Mouse (Mus musculus) C2C12 (cell line): ENCODE results near the gene Tbc1d1. TPM values are rescaled to one million over a fixed set of nuclear protein-coding genes. Genes with fewer than 3 reads are reported as not detected.

ENCODE experiments used
- H3K27me3 ChIP-seq: one replicate; pipeline ENCODE4 v1.6.1; 2011; ENCODE audit not compliant: control insufficient read depth, insufficient read depth, insufficient read length
- H3K36me3 ChIP-seq: one replicate; pipeline ENCODE4 v1.6.1; 2011; ENCODE audit not compliant: control insufficient read depth, insufficient read depth
- H3K4me3 ChIP-seq: one replicate; pipeline ENCODE4 v1.5.1; 2011; ENCODE audit warnings: mild to moderate bottlenecking, control low read depth; ENCODE audit not compliant: poor library complexity, insufficient read depth, severe bottlenecking
- H3K79me2 ChIP-seq: one replicate; pipeline ENCODE4 v1.6.1; 2011; ENCODE audit not compliant: control insufficient read depth, insufficient read depth
- H3K79me3 ChIP-seq: one replicate; pipeline ENCODE4 v1.6.1; 2011; ENCODE audit warnings: low read depth, control low read depth
- H3ac ChIP-seq: one replicate; pipeline ENCODE3; 2011; ENCODE audit warnings: low read depth; ENCODE audit not compliant: control insufficient read depth, insufficient read length
- CEBPB ChIP-seq: IDR thresholded peaks from one replicate; pipeline ENCODE4 v1.6.1; 2011; ENCODE audit warnings: low read depth, mild to moderate bottlenecking, control low read depth, moderate library complexity
- CTCF ChIP-seq: IDR thresholded peaks from one replicate; pipeline ENCODE4 v1.5.1; 2011; ENCODE audit not compliant: control insufficient read depth, insufficient read depth, insufficient read length
- FOSL1 ChIP-seq: IDR thresholded peaks from one replicate; pipeline ENCODE4 v1.8.0; 2011; ENCODE audit warnings: mild to moderate bottlenecking, low read length; ENCODE audit not compliant: poor library complexity, insufficient read depth, severe bottlenecking
- MAX ChIP-seq: IDR thresholded peaks from one replicate; pipeline ENCODE4 v1.6.1; 2011; ENCODE audit warnings: mild to moderate bottlenecking, control low read depth
- MYOD1 ChIP-seq: IDR thresholded peaks from one replicate; pipeline ENCODE4 v1.6.1; 2011; ENCODE audit warnings: low read depth; ENCODE audit not compliant: control insufficient read depth, insufficient read length
- MYOG ChIP-seq: IDR thresholded peaks from one replicate; pipeline ENCODE4 v1.6.1; 2011; ENCODE audit not compliant: control insufficient read depth, insufficient read length; ENCODE audit errors: extremely low read depth
- USF1 ChIP-seq: IDR thresholded peaks from one replicate; pipeline ENCODE4 v1.6.1; 2011; ENCODE audit warnings: low read depth, mild to moderate bottlenecking, control low read depth, moderate library complexity
- microRNA-seq: library from miRNA; unstranded; fragments of <30 nt; microRNA quantifications from one replicate; pipeline ENCODE4, GENCODE M21; 2019; ENCODE audit warnings: borderline microRNAs expressed
- polyA plus RNA-seq: library from polyadenylated mRNA; unstranded; fragments of >200 nt; fragmentation: generic; extraction: Trizol; gene quantifications from one replicate; pipeline ENCODE4 v1.2.1, GENCODE M21; 2012; ENCODE audit warnings: missing spikeins

Tbc1d1 gene
- polyA plus RNA-seq, 1 experiment, result 25.0 TPM

- H3K36me3 ChIP-seq, result no peaks in the 10 kb centered on the region
- H3K79me2 ChIP-seq, result no peaks in the 10 kb centered on the region
- H3K4me3 ChIP-seq, result no peak overlapping the region
- TF ChIP-seq FOSL1 (no peak), MYOD1 (no peak), CEBPB (no peak), MAX (no peak)
- H3ac ChIP-seq, result no peak overlapping the region
- H3K27me3 ChIP-seq, result no peaks in the 10 kb centered on the region
- no peaks in the 10 kb centered on the region for H3K79me3 ChIP-seq
Measured at GRCm38 (mm10) chr5:64389202-64389929, 233.3 kb downstream of the Tbc1d1 start.

- no peaks in the 10 kb centered on the region for H3K27me3 ChIP-seq
- H3K4me3 ChIP-seq, result no peak overlapping the region
- no peaks in the 10 kb centered on the region for H3K79me2 ChIP-seq
- TF ChIP-seq CEBPB, result peak; percentile 62
- TF ChIP-seq MAX, result no peak
- H3ac ChIP-seq, result no peak overlapping the region
- H3K79me3 ChIP-seq, result no peaks in the 10 kb centered on the region
- no peaks in the 10 kb centered on the region for H3K36me3 ChIP-seq
Measured at GRCm38 (mm10) chr5:64391346-64391745, 235.2 kb downstream of the Tbc1d1 start.

DNA sequence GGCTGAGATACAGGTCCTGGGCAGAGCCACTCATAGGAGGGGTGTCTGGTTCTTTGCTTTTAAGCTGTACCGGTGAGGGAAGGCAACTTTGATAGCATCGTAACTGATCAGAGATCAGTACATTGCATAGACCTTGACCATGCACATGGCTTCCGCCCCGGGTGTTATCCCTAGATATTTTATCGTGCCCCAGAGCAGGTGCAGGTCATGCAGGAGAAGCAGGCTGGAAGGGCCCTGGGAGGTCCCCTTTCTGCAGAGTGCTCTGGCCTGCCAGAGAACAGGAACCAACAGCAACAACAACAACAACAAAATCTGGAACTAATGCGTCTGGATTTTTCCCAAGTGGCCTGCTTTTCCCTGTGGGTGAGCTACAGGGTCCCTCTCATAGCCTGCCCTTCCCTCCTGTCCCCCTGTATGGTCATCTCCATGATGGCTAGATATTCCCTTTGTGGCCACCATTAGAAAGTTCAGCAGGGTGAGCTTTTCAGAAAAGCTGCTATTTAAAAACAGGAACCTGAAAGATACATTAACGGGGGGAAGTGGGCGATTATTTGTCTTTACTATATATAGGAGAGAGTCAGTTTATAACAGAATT, 236.4 kb downstream of the Tbc1d1 start:
- H3K27me3 ChIP-seq, result no peaks in the 10 kb centered on the region
- no peak overlapping the region for H3K4me3 ChIP-seq
- H3K79me2 ChIP-seq, result no peaks in the 10 kb centered on the region
- no peaks in the 10 kb centered on the region for H3K79me3 ChIP-seq
- no peak overlapping the region for H3ac ChIP-seq
- TF ChIP-seq USF1 (no peak), MYOD1 (no peak), CTCF (no peak), FOSL1 (no peak), MYOG (no peak), MAX (no peak), CEBPB (no peak)
- no peaks in the 10 kb centered on the region for H3K36me3 ChIP-seq

GRCm38 (mm10) chr5:64393530-64393929, 237.4 kb downstream of the Tbc1d1 start:
- Histone ChIP-seq H3K79me2 (no peaks in the 10 kb centered on the region), H3K4me3 (no peak overlapping the region), H3K79me3 (no peaks in the 10 kb centered on the region), H3K36me3 (no peaks in the 10 kb centered on the region), H3ac (no peak overlapping the region), H3K27me3 (no peaks in the 10 kb centered on the region)
- TF ChIP-seq MYOG (no peak), USF1 (no peak), MAX (no peak), MYOD1 (no peak), CEBPB (no peak), CTCF (no peak), FOSL1 (no peak)

GRCm38 (mm10) chr5:64398155-64398554, 242.1 kb downstream of the Tbc1d1 start:
- Histone ChIP-seq H3K4me3 (no peak overlapping the region), H3K36me3 (no peaks in the 10 kb centered on the region), H3K79me2 (no peaks in the 10 kb centered on the region), H3ac (no peak overlapping the region), H3K27me3 (no peaks in the 10 kb centered on the region), H3K79me3 (no peaks in the 10 kb centered on the region)
- no peak for TF ChIP-seq MYOD1
- no peak for TF ChIP-seq FOSL1
- no peak for TF ChIP-seq MYOG
- TF ChIP-seq MAX, result no peak
- TF ChIP-seq CTCF, result no peak
- no peak for TF ChIP-seq CEBPB
- no peak for TF ChIP-seq USF1

GRCm38 (mm10) chr5:64400742-64401141, 244.6 kb downstream of the Tbc1d1 start:
- H3K27me3 ChIP-seq, result no peaks in the 10 kb centered on the region
- no peaks in the 10 kb centered on the region for H3K36me3 ChIP-seq
- no peak overlapping the region for H3K4me3 ChIP-seq
- H3K79me3 ChIP-seq, result no peaks in the 10 kb centered on the region
- no peak for TF ChIP-seq CTCF
- TF ChIP-seq FOSL1, result no peak
- no peak for TF ChIP-seq MYOG
- TF ChIP-seq USF1, result no peak
- no peak for TF ChIP-seq MYOD1
- TF ChIP-seq CEBPB, result no peak
- TF ChIP-seq MAX, result no peak
- H3K79me2 ChIP-seq, result no peaks in the 10 kb centered on the region
- H3ac ChIP-seq, result no peak overlapping the region

Small RNA genes lying within 50 kb of the gene (microRNA-seq; reads per million reads assigned to microRNA genes)
- not detected for gene Gm22395

Other genes with a start within 250 kb of the Tbc1d1 start
- 11.8 TPM for gene Rell1, start 187.4 kb upstream of the Tbc1d1 start, polyA plus RNA-seq
- 22.6 TPM for gene Pgm2, start 63.4 kb upstream of the Tbc1d1 start, polyA plus RNA-seq